Comparison of ENCODE assay signal across 10 mouse cellular contexts in genomic region chr6:83237123-83237522, GRCm38 (mm10). TPM values are rescaled to one million over a fixed set of nuclear protein-coding genes. Genes with fewer than 3 reads are reported as not detected.
DNase-seq lines count a peak whose midpoint lies in the region; ATAC-seq and TF ChIP-seq lines count a peak whose summit lies in the region.
"Had no signal": no experiment of that assay in that cellular context is flagged by ENCODE, and none has a peak within 500 bp of the region (broad histone marks: within the 10 kb centered on the region; RNA-seq: fewer than 3 reads in every experiment).

No protein-coding gene starts in this region.

- no peak for TF ChIP-seq POLR2A in thymus, adult 2 months (IDR thresholded peaks at IDR 0.05; ENCODE audit: control insufficient read depth, extremely low read depth, insufficient read depth, low read length, poor library complexity)

- H3K9me3 ChIP-seq in forebrain, embryonic 16.5 days (ENCODE audit: control insufficient read depth, low read length): no peaks in the 10 kb centered on the region
- H3K9me3 ChIP-seq in limb, embryonic 12.5 days: no peaks in the 10 kb centered on the region

- H3K4me3 ChIP-seq in thymus, adult 2 months (ENCODE audit: control insufficient read depth, insufficient read depth, low read length): no peak overlapping the region
- H3K4me3 ChIP-seq in forebrain, embryonic 16.5 days (replicated peaks; ENCODE audit: low read length): no peak overlapping the region
- peak overlapping the region; percentile 21 for H3K4me3 ChIP-seq in limb, embryonic 12.5 days (replicated peaks)

- H3K27ac ChIP-seq in thymus, adult 2 months (ENCODE audit: control insufficient read depth, insufficient read depth, low read length): no peak overlapping the region
- no peak overlapping the region for H3K27ac ChIP-seq in forebrain, embryonic 16.5 days (ENCODE audit: low read length)
- H3K27ac ChIP-seq in limb, embryonic 12.5 days: no peak overlapping the region

- H3K27me3 ChIP-seq in thymus, adult 2 months (ENCODE audit: control insufficient read depth, insufficient read depth, low read length): no peaks in the 10 kb centered on the region
- 0 out of 2 replicates have a peak, but pooled peaks cover 2% of the 10 kb centered on the region for H3K27me3 ChIP-seq in forebrain, embryonic 16.5 days (replicated peaks; ENCODE audit: control insufficient read depth, insufficient read depth, low read length)
- peaks cover 42% of the 10 kb centered on the region for H3K27me3 ChIP-seq in limb, embryonic 12.5 days

- H3K9ac ChIP-seq in forebrain, embryonic 16.5 days (replicated peaks; ENCODE audit: low read depth, low read length): no peak overlapping the region
- 0 out of 2 replicates have a peak overlapping the region, but pooled peaks have one; percentile 9 for H3K9ac ChIP-seq in limb, embryonic 12.5 days (replicated peaks)

- no peaks in the 10 kb centered on the region for H3K36me3 ChIP-seq in thymus, adult 2 months (ENCODE audit: control insufficient read depth, insufficient read depth, low read length)
- no peaks in the 10 kb centered on the region for H3K36me3 ChIP-seq in forebrain, embryonic 16.5 days (ENCODE audit: control insufficient read depth, insufficient read depth)
- H3K36me3 ChIP-seq in limb, embryonic 12.5 days: no peaks in the 10 kb centered on the region

- ATAC-seq in forebrain, embryonic 16.5 days: no peak
- peak; percentile 64 for ATAC-seq in limb, embryonic 12.5 days (ENCODE audit: insufficient number of reproducible peaks, insufficient read depth, low FRiP score, low TSS enrichment, low read depth)
- ATAC-seq in megakaryocyte progenitor cell, adult 5-6 weeks (replicated peaks; ENCODE audit: poor library complexity): no peak

- no peak for TF ChIP-seq CTCF in thymus, adult 2 months (IDR thresholded peaks at IDR 0.05; ENCODE audit: borderline replicate concordance, control insufficient read depth, extremely low read depth, insufficient read depth, low read length, poor library complexity)

- H3K4me1 ChIP-seq in thymus, adult 2 months (replicated peaks; ENCODE audit: control insufficient read depth, insufficient read depth, low read length): no peaks in the 10 kb centered on the region
- H3K4me1 ChIP-seq in forebrain, embryonic 16.5 days (replicated peaks; ENCODE audit: control insufficient read depth, insufficient read depth, low read length): peaks cover 12% of the 10 kb centered on the region
- peaks cover 46% of the 10 kb centered on the region for H3K4me1 ChIP-seq in limb, embryonic 12.5 days (replicated peaks)

- WGBS in thymus, adult 2 months: 20% methylated on average over 9 of the region's 9 CpGs
- WGBS in forebrain, embryonic 16.5 days: 8% methylated on average over 6 of the region's 9 CpGs
- WGBS in limb, embryonic 12.5 days: 2% methylated on average over 9 of the region's 9 CpGs

- H3K4me2 ChIP-seq in forebrain, embryonic 16.5 days (ENCODE audit: low read length): peak overlapping the region; percentile 33
- peak overlapping the region; percentile 51 for H3K4me2 ChIP-seq in limb, embryonic 12.5 days

- peak; percentile 28 for DNase-seq in thymus, postnatal 4 days
- no peak for DNase-seq in thymus, adult 2 months
- DNase-seq in yolk sac, embryonic 10.5 days (ENCODE audit: low spot score): peak; percentile 18
- no peak for DNase-seq in cerebellum, postnatal 4 days (ENCODE audit: low spot score in 2 of 2)
- no peak for DNase-seq in thymus, postnatal 10 days (ENCODE audit: low spot score in 2 of 2)
- DNase-seq: cerebellum, adult 9-11 months; heart, postnatal 4 days had no signal

RNA-seq across cellular contexts. Expression of gene Slc4a5, which starts 17.5 kb away (rescaled TPM):
- polyA plus RNA-seq in thymus, adult 2 months (2012; rRNA removed): 0.57 and 0.62 TPM in 2 replicates
- 0.52 and 0.76 TPM in 2 replicates for polyA plus RNA-seq in forebrain, embryonic 16.5 days (2015; fragmentation: Nextera tagmentation; extraction: Ambion mirVana)
- 0.49 and 0.68 TPM in 2 replicates for polyA plus RNA-seq in limb, embryonic 12.5 days (2016; fragmentation: Nextera tagmentation; extraction: Ambion mirVana)
- total RNA-seq in megakaryocyte progenitor cell, adult 5-6 weeks (2015): 0.10 TPM in 1 of 2 replicates, not detected in the other
- total RNA-seq in megakaryocyte progenitor cell, adult 5-6 weeks (2017): under 0.01 TPM in 1 of 2 replicates, not detected in the other

Comparison
In these comparisons a context has a peak if more than half of its experiments do, and no peak if none do; other contexts are left out.
1. DNase-seq: peak in thymus, postnatal 4 days (single experiment) and yolk sac, embryonic 10.5 days (single experiment); none in thymus, adult 2 months (single experiment), cerebellum, postnatal 4 days (0 of 2) and thymus, postnatal 10 days (0 of 2).